Mouse (Mus musculus): ENCODE measurements around the gene Lsg1.
A peak's percentile ranks its signal among the peaks of the same experiment; 100 is the strongest.

Gene Lsg1

DNA sequence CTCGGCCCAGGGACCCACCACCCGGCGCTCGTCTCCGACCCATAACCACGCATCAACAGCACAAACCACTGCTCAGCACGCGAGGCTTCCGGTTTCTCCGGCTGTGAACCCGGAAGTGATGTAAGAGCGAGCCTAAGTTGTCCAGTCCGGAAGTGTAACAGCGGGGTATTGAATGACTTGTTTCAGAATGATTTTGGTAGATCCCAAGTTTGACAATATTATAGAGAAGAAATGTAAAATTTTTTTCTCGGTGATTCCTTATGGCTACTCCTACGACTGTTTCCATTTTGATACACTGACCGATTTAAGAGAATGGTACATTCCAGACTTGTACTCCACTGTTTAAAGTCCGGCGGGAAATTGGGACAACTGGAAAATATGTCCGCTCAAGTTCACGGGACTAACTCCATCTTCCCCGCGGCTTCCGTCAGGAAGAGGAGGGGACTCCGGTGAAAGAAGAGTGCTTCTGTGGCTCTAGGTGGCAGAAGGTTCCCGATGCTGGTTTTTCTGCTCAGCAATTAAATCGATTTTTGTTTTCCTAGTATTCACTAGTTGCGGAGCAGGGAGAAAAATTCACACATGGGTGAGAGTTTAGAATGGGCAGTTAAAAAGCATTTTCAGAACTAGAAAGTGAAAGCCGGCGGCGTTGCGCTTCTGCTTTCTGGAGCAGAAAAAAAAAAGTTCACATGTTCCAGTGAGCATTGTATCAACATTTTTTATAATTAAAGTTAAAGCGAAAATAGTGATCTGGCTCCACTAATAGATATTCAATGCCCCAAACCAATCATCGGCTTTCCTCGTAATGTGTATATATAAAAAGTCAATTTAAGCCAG, at the start of gene Lsg1:
TSS of gene Lsg1 (minus strand) at position 99 of the 834 bp plus-strand sequence.
- peak; percentile 52 to 84 for DNase-seq (ENCODE audit: low spot score in 2 of 2)

DNA sequence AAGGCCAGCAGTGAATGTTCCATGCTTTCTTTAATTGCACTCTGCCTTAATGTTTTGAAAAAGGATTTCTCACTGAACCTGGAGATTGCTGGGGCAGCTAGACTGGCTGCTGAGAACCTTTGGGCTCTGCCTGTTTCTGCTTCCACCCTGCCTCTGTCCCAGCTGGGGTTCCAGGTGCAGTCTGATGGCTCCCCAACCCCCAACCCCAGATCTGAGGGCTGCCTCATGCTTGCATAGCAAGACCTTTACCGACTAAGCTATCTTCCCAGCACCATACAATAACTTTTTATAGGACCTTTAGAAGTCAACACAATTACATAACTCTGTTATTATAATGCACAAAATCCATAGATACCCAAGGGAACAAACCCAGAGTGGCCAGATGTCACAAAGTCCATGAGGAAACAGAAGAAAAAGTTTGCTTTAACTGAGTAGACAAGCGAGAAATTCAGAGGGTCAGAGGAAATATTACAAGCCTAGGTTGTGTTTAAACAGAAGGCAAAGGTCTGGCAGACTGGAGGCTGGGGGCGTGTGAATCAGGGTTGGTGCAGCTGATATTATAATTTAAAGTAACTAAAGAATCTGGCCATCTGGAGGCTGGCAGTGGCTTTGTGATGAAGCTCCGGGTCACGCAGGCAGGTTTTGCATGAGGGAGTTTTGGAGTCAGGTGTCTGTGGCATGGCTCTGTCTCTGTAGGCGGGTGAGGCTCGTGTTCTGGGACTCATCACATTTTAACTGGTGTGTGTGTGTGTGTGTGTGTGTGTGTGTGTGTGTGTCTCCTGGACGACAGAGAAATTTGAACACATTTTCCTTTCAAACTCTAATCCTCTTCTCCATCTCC, 46.7 kb upstream of the Lsg1 start:
- no peak for DNase-seq (ENCODE audit: low spot score in 2 of 2)

DNA sequence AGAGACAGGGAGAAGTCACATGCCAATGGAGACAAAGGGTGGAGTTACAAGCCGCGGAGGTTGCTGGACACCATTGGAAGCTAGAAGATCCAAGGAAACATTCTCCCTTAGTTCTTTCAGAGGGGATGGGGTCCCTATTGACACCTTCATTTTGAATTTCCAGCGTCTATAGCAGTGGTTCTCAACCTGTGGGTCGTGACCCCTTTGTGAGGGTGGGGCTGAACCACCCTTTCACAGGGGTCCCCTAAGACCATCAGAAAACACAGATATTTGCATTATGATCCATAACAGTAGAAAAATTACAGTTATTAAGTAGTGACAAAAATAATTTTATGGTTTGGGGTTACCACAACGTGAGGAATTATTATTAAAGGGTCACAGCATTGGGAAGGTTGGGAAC, 42.1 kb upstream of the Lsg1 start:
- no peak for DNase-seq (ENCODE audit: low spot score in 2 of 2)

DNA sequence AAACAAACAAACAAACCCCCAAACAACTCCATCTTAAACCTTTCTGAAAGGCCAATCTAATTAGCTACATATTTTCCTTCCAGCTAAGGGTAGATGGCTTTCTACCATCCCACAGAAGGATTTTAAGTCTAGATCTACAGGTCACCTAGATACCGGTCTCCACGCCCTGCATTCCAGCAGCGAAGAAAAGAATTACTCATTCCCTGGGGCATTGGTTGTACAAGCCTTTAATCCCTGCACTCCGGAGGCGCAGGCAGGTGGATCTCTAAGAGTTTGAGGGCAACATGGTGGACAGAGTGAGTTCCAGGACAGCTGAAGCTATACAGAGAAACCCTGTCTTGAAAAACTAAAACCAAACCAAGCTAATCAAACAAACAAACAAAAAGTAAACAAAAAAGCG, 41.0 kb upstream of the Lsg1 start:
- DNase-seq (ENCODE audit: low spot score in 2 of 2), result no peak

DNA sequence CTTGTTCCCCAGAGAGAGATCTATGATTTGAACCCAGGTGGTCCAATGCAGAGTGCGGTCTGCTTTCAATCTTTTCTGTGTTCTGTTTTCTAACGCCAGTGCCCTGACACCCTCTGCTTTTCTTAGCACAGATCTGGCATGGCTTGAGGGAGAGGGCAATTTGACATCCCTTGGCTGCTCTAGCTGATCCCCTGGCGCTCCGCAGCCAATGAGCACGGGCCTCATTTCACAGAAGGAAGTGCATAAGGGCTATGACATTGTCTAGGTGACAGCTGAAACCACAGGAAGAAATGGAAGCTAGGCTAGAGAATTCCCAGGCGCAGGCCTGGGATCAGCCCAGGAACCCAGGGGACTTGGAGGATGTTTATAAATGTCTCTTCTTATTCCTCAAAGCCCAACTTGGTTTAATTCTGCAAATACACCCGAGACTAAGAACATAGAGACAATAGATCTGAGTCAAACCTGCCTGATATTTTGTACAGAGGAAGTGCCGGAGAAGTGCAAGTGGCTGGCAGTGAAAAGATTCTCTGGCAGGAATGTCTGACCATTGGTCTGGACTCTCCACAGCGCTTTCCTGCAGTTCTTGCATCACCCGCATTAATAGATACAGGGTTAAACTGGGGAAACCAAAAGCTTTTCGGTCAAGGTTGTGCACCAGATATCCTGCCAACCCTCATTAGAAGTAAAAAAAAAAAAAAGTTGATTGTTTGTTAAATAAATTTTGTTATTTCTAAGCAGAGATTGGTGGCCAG, 40.4 kb upstream of the Lsg1 start:
- DNase-seq (ENCODE audit: low spot score in 2 of 2), result no peak

DNA sequence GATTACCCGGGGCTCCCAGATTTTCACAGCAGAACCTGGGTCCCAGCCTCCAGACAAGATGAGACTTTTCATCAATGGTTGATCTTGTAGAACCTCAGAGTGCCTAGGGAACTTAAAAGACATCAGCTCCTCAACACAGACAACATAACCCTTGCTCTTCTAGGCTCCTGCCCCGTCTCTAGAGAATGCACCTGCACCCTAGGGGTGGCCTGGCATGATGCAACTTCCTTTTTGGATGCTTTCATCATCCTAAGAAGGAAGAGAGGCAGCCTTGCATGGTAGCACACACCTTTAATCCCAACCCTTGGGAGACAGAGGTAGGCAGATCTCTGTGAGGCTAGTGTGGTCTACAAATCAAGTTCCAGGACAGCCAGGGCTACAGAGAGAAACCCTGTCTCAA, 37.2 kb upstream of the Lsg1 start:
- DNase-seq (ENCODE audit: low spot score in 2 of 2), result no peak

DNA sequence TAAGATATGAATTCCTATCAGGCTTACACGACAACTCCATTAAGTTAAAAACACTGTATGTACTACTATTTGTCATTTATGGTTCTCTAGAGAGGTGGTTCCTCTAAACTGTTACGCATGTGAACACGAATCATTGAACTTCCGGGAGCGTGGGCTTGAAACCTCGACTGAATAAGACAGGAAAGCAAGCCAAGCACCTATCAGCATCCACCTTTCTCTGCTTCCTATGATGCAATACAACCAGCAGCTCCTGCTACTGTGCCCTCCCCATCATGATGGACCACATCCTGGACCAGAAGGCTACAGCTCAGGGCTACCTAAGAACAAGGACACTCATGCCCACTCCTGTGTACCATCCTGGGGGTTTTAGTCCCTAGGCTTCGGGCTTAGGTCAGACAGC, 36.3 kb upstream of the Lsg1 start:
- no peak for DNase-seq (ENCODE audit: low spot score in 2 of 2)

DNA sequence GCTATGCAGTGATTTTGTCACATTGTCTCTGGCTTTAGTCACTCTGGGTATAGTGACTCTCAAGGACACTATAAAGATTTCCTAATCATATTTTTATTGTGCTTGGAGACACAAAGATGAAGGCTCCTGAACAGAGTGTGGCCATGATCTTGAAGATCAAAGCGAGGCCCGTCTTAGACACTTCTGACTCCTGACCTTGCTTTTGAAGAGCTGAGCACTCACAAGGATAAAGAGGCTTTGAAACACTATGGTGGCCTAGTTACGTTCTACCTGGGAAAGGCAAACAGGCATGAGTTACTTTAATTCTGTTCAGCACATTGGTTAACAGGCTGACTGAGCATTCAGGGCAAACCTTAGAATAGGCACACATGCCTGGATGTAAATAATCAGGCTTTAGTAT, 28.9 kb upstream of the Lsg1 start:
- no peak for DNase-seq (ENCODE audit: low spot score in 2 of 2)

DNA sequence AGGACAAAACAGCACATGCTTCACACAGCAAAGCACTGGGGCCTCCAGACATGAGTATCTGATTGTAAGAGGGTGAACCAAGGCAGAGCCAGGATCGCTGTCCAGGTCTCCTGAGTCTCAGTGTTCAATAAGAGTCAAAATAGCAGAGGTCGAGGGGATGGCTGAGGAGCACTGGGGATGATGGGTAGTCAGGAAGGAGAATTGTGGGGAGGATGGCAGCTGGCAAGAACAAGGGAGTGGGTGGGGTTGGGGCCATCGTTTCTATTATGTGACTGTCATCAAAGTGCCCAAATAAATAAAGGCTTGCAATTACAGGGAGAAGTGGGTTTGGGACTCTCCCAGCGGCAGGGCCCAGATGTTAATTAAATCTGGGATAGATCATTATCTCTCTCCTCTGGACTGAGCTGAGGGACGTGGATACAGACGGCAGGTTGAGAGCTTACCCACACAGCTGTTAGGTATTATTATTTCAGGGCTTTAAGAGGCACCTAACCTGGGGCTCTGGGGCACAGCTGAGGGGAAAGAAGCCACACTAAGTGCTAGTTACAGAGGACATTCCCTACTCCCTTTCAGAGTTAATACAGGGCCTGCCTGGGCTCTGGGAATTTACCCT, 27.4 kb upstream of the Lsg1 start:
- DNase-seq (ENCODE audit: low spot score in 2 of 2), result no peak

DNA sequence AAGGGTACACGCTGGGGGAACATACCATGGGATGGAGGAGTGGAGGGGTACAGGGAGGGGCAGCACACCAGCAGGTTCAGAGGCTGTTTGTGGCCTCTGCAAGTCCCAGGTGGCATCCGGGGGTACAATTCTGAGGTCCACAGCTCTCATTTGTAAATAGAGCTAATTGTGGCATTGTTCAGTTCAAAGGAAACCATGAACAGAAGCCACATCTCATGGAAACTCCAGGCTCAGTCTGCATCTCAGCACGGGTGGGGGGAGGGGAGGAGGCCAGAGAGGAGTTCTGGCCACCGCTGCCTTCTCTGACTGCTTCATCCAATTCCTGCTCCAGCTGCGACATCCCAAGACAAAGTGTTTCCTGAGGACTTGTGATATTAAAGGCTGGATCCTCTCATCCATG, 26.7 kb upstream of the Lsg1 start:
- no peak for DNase-seq (ENCODE audit: low spot score in 2 of 2)

DNA sequence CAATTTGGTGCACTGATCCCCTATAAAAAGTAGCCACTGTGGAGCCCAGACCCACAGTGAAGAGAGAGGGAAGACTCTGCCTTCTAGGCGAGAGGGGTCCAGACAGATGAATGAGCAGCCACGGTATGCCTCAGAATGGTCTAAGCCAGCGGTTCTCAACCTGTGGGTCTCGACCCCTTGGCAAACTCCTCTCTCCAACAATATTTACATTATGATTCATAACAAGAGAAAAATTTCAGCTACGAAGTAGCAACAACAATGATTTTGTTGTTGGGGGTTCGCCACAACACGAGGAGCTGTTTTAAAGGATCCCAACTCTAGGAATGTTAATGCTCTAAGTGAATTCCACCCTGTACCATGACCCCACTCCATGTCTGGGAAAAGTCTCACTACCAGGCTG, 25.7 kb upstream of the Lsg1 start:
- no peak for DNase-seq (ENCODE audit: low spot score in 2 of 2)

DNA sequence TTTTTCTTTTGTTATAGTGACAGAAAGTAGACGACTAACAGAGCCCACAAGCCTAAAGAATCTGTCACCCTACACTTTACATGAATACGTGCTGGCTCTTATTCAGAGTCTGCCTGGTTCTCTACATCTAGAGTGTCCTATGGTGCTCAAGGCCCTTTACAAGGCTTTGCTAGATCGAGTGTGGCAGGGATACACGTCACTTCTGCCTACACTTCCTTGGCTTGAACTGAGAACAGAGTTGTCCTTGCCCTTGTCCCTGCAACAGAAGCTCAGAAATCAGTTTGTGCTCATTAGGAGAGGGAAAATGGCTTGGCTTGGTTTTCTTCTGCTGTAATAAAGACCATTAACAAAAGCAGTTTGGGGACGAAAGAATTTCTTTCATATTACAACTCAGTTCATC, 23.9 kb upstream of the Lsg1 start:
- no peak for DNase-seq (ENCODE audit: low spot score in 2 of 2)

DNA sequence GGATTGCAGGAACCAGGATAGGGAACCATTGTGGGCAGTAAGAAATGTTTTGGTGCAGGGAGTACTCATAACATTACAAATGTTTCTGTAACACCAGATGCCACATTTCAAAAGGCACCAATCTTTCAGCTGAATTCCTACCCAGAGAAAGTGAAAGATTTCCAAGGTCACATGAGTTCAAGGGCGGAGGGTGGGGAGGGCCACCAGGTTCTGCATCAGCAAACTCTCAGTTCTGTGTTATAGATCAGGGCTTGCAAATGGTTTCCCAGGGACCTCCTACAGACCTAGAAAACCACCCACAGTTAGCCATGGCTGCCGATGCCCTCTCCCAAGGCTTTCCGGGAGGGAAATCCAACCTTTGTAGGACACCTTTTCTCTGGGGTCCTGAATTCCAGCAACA, 20.5 kb upstream of the Lsg1 start:
- no peak for DNase-seq (ENCODE audit: low spot score in 2 of 2)

DNA sequence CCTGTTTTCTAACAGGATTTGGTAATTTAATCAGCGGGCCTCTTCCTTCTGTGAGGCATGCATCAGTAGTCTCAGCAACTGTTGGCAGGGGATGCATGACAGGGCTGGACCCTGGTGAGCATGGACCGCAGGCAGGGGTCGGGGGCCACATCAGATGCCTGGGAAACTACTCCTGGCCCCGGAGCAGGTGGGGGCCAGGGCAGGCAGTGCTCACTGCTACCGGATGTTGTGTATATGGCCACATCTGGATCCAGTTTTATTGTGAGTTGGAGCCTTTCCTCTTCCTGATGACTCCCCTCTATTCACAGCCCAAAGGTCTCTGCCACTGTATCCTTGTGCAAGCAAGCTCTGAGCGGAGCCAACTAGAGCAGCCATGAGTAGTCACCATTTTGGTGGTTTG, 18.1 kb upstream of the Lsg1 start:
- DNase-seq (ENCODE audit: low spot score in 2 of 2), result no peak

DNA sequence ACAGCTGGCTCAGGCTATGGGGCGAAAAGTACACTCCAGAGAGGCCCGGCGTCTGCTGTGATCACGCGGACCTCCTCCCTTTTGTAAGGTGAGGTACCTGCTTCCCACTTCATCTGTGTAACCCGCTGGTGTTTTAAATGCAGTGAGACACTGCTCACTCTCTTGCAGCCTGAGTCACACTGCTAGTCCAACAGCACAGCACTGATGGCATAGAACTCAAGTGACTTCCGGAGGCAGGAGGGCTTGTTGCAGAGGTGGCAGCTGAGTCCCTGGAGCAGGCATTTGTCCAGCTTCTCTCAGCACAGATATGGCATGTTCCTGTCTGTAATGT, 17.4 kb upstream of the Lsg1 start:
- no peak for DNase-seq (ENCODE audit: low spot score in 2 of 2)

DNA sequence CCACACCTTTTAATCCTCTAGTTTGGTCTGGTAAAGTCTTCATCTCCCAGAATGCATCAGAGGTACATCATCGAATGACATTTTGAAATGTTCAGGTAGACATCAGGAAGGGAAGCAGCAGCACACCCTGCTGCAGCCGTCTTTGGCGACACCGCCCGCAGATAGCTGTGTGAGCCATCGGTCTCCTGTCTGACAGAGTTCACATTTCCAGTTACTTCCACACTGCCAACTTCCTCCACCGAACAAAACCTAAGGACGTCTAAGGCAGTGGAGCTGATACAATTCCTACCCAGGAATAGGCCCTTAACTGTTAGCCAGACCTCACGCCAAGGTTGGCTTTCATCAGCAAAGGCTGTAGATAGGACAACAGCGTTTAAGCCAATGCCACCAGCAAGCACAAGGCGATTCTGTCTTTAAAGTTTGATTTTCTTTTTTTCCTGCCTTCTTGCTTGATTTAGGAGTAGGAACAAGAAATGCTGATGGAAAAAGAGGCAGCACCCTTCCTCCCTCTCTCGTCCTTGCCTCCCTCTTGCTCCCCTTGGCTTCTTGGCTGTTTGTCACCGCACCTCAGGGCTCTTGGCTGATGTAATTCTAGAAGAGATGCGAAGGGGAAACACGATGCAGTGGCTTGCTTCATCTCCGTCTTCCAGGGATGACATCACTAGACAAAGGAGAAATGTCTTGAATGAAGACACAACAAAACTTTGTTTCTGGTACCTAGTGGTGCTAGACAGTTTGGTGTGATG, 16.8 kb upstream of the Lsg1 start:
- no peak for DNase-seq (ENCODE audit: low spot score in 2 of 2)

DNA sequence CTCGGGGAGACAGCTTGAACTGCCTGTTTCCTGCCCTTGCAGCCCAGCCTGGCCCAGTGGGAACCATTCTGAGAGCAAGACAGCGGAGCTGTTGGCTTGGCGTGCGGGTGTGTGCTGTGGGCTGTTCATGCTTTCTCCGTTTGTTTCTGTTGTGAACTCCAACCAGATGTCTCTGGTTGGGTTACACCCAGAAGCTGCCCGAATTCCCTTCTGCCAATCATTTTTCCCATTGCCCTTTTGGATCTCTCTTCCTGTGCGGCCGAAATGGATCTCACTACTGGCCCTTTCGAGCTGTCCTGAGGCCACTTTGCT, 16.1 kb upstream of the Lsg1 start:
- DNase-seq (ENCODE audit: low spot score in 2 of 2), result no peak

DNA sequence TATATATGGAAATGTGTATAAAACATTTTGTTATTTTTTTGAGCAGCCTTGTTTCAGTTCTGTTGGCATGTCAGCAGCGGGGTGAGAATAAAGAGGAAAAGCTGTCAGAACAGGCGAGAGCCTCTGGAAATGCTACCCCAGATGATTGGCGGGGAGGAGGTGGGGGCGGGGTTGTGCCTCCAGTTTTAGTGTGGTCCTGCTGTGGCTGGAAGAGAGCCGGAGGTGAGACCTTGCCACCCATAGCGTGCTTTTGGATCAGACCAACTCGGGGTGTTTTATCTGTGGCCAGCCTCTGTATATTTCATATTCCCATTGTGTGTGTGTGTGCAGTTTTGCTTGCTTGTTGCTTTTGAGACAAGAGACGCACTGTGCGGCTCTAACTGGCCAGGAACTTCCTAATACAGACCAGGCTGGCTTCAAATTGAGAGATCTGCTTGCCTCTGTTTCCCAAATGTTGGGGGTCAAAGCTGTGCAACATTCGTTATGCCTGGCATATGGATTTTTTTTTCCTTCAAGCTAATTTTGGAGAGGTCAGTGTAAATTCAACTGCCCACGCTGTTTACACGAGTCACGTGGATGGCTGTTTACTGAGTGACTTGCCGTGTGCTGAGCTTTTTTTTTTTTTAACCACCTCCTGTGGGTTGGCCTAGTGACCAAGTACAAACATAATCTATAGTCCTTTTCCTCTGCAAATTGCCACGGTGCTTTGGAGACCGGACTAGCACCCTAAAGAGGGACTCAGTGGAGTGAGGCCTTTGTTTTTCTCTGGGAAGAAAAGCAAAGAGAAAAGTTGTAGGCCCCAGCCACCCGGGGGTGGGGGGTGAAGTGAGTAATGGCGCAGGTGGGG, 15.5 kb upstream of the Lsg1 start:
- DNase-seq (ENCODE audit: low spot score in 2 of 2), result no peak

DNA sequence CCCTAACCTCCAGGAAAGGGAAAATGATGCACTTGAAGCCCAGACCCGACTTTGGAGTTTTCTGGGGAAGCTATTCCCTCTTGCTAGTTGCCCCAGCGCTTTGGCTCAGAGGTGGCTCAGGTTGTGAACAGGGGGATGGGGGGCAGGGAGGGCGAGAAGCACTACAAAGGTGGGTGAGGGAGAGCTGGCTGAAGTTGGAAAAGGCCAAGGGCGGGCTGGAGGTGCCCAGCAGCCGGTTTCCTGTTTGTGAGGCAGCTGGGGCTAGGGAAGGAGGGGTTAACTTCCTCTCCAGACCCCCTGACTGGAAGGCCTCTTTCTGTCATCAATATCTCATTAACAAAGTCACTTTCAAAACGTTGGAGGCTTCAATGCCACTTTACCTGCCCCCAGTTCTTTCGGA, 14.6 kb upstream of the Lsg1 start:
- no peak for DNase-seq (ENCODE audit: low spot score in 2 of 2)

DNA sequence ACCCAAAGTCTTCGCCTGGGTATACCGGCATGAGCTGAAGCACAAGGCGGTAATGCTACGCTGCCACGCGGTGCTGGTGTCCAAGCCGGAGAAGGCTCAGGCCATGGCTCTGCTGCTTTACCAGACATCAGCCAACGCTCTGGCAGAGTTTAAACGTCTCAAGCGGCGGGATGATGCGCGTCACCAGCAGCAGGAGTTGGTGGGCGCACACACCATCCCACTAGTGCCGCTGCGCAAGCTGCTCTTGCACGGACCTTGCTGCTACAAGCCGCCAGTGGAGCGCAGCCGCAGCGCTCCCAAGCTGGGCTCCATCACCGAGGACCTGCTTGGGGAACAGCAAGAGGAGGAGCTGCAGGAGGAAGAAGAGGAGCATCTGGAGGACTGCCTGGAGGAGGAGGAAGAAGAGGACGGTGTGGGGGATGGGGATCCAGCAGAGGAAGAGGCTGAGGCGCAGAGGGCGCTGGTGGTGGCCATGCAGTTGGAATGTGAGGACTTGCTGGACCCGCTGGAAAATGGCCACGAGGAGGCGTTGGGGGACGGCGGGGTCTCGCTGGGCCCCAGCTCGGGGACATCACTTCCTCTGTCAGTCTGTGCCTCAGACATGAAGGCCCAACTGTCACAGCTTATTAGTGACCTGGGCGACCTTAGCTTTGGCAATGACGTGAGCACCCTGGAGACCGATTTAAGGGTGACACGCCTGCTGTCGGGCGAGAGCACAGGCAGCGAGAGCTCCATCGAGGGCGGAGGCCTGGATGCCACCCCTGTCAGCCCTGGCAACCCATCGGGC, 13.8 kb upstream of the Lsg1 start:
- DNase-seq (ENCODE audit: low spot score in 2 of 2), result peak; percentile 34 to 78

All from cerebellum, postnatal 4 days (tissue).